Comparison of ENCODE assay signal across 14 mouse cellular contexts in the genomic region with DNA sequence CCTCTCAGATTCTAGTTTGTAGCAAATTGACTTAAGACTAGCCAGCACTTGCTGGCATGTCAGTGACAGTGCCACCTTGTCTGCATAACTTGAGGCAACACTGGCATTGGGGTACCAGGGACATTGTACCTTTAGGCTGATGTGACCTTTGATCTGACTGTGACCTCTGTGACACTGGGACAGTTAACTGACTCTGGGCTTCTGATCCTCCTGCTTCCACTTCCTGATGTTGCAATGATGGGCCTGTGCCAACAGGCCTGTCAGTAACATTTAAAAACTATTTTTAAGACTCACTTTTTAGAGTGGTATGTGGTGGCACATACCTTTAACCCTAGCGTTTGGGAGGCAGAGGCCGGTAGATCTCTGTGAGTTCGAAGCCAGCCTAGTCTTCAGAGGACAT.
DNase-seq lines count a peak whose midpoint lies in the region; ATAC-seq and TF ChIP-seq lines count a peak whose summit lies in the region.
"Had no signal": no experiment of that assay in that cellular context is flagged by ENCODE, and none has a peak within 500 bp of the region (broad histone marks: within the 10 kb centered on the region; RNA-seq: fewer than 3 reads in every experiment).

No protein-coding gene starts in this region.

- H3K9me3 ChIP-seq in forebrain, embryonic 13.5 days (replicated peaks) = no peaks in the 10 kb centered on the region
- H3K9me3 ChIP-seq in forebrain, embryonic 14.5 days (replicated peaks; ENCODE audit: control insufficient read depth, low read length) = no peaks in the 10 kb centered on the region
- peaks cover 4% of the 10 kb centered on the region; the same call in 1 of the 2 replicates for H3K9me3 ChIP-seq in megakaryocyte, embryonic 14.5 days
- H3K9me3 ChIP-seq in liver, postnatal 0 days (ENCODE audit: low read length) = no peaks in the 10 kb centered on the region
- no peaks in the 10 kb centered on the region for H3K9me3 ChIP-seq in hindbrain, embryonic 11.5 days (ENCODE audit: control insufficient read depth, low read length)
- H3K9me3 ChIP-seq: heart, embryonic 13.5 days; intestine, embryonic 15.5 days; limb, embryonic 13.5 days had no signal

- no peak for TF ChIP-seq CTCF in liver, postnatal 0 days (IDR thresholded peaks at IDR 0.05; ENCODE audit: low read depth)

- ATAC-seq in forebrain, embryonic 13.5 days = no peak
- ATAC-seq in forebrain, embryonic 14.5 days = no peak
- ATAC-seq in megakaryocyte, adult 5-6 weeks (ENCODE audit: poor library complexity, severe bottlenecking) = no peak
- ATAC-seq in liver, postnatal 0 days = peak; percentile 72
- no peak for ATAC-seq in hindbrain, embryonic 11.5 days (ENCODE audit: low FRiP score)
- ATAC-seq: intestine, embryonic 15.5 days had no signal

- peaks cover 35% of the 10 kb centered on the region for H3K4me1 ChIP-seq in forebrain, embryonic 13.5 days
- H3K4me1 ChIP-seq in forebrain, embryonic 14.5 days (ENCODE audit: control insufficient read depth, insufficient read depth, low read length) = peaks cover 20% of the 10 kb centered on the region
- peaks cover 64% of the 10 kb centered on the region for H3K4me1 ChIP-seq in megakaryocyte, embryonic 14.5 days
- H3K4me1 ChIP-seq in brown adipose tissue, adult 24 weeks (ENCODE audit: control insufficient read depth, insufficient read depth, insufficient read length, low read length) = peaks cover 30% of the 10 kb centered on the region
- peaks cover 22% of the 10 kb centered on the region for H3K4me1 ChIP-seq in liver, postnatal 0 days (ENCODE audit: insufficient read depth)
- H3K4me1 ChIP-seq in hindbrain, embryonic 11.5 days (replicated peaks; ENCODE audit: control insufficient read depth, insufficient read depth, low read length) = no peaks in the 10 kb centered on the region; the same call in 1 of the 2 replicates

- H3K27ac ChIP-seq in forebrain, embryonic 13.5 days = peak overlapping the region; percentile 72; the same call in 1 of the 2 replicates
- no peak overlapping the region for H3K27ac ChIP-seq in forebrain, embryonic 14.5 days (ENCODE audit: low read depth, low read length)
- peak overlapping the region; percentile 66 for H3K27ac ChIP-seq in brown adipose tissue, adult 24 weeks (replicated peaks; ENCODE audit: low read depth, low read length)
- H3K27ac ChIP-seq in liver, postnatal 0 days (ENCODE audit: low read depth) = peak overlapping the region; percentile 46; the same call in 1 of the 2 replicates
- no peak overlapping the region for H3K27ac ChIP-seq in hindbrain, embryonic 11.5 days (ENCODE audit: low read depth, low read length)
- H3K27ac ChIP-seq: heart, embryonic 13.5 days; intestine, embryonic 15.5 days; limb, embryonic 13.5 days had no signal

- H3K36me3 ChIP-seq in forebrain, embryonic 13.5 days (ENCODE audit: poor library complexity, severe bottlenecking) = peaks cover 64% of the 10 kb centered on the region
- peaks cover 65% of the 10 kb centered on the region for H3K36me3 ChIP-seq in forebrain, embryonic 14.5 days (ENCODE audit: control insufficient read depth, insufficient read depth, low read length)
- H3K36me3 ChIP-seq in megakaryocyte, embryonic 14.5 days (replicated peaks; ENCODE audit: low read length) = peaks cover 52% of the 10 kb centered on the region
- peaks cover 14% of the 10 kb centered on the region for H3K36me3 ChIP-seq in liver, postnatal 0 days (replicated peaks; ENCODE audit: insufficient read depth, low read length)
- H3K36me3 ChIP-seq in hindbrain, embryonic 11.5 days (ENCODE audit: control insufficient read depth, insufficient read depth, low read length) = peaks cover 14% of the 10 kb centered on the region; the same call in 1 of the 2 replicates

- no peak for TF ChIP-seq EP300 in liver, postnatal 0 days (IDR thresholded peaks at IDR 0.05; ENCODE audit: low read depth)

- no peak overlapping the region for H3K4me2 ChIP-seq in forebrain, embryonic 13.5 days
- H3K4me2 ChIP-seq in forebrain, embryonic 14.5 days (ENCODE audit: low read length) = no peak overlapping the region
- no peak overlapping the region for H3K4me2 ChIP-seq in liver, postnatal 0 days (ENCODE audit: low read depth, low read length)
- H3K4me2 ChIP-seq in hindbrain, embryonic 11.5 days (replicated peaks; ENCODE audit: low read depth, low read length) = no peak overlapping the region
- H3K4me2 ChIP-seq: heart, embryonic 13.5 days; intestine, embryonic 15.5 days; limb, embryonic 13.5 days had no signal

- no peak for DNase-seq in forebrain, embryonic 14.5 days (ENCODE audit: low spot score)
- peak; percentile 52 for DNase-seq in liver, postnatal 0 days
- DNase-seq in hindbrain, embryonic 11.5 days (ENCODE audit: low spot score) = no peak
- no peak for DNase-seq in thymus, adult 18-20 months
- DNase-seq: cerebellum, postnatal 36 days; heart, postnatal 4 days; right cerebral cortex, postnatal 14 days had no signal

- H3K9ac ChIP-seq in forebrain, embryonic 13.5 days = no peak overlapping the region
- H3K9ac ChIP-seq in forebrain, embryonic 14.5 days (ENCODE audit: low read length) = no peak overlapping the region
- H3K9ac ChIP-seq in liver, postnatal 0 days (replicated peaks) = no peak overlapping the region
- H3K9ac ChIP-seq in hindbrain, embryonic 11.5 days (ENCODE audit: low read depth, low read length) = no peak overlapping the region
- H3K9ac ChIP-seq: heart, embryonic 13.5 days; intestine, embryonic 15.5 days; limb, embryonic 13.5 days had no signal

- H3K4me3 ChIP-seq in forebrain, embryonic 13.5 days = no peak overlapping the region
- H3K4me3 ChIP-seq in forebrain, embryonic 14.5 days (ENCODE audit: low read depth, low read length) = no peak overlapping the region
- H3K4me3 ChIP-seq in megakaryocyte, embryonic 14.5 days (replicated peaks) = peak overlapping the region; percentile 47
- no peak overlapping the region for H3K4me3 ChIP-seq in brown adipose tissue, adult 24 weeks (ENCODE audit: insufficient read depth, low read depth, low read length)
- no peak overlapping the region for H3K4me3 ChIP-seq in liver, postnatal 0 days (ENCODE audit: low read depth, low read length)
- no peak overlapping the region for H3K4me3 ChIP-seq in hindbrain, embryonic 11.5 days (ENCODE audit: low read depth, low read length)
- H3K4me3 ChIP-seq: heart, embryonic 13.5 days; intestine, embryonic 15.5 days; limb, embryonic 13.5 days had no signal

- no peaks in the 10 kb centered on the region for H3K27me3 ChIP-seq in forebrain, embryonic 13.5 days
- no peaks in the 10 kb centered on the region for H3K27me3 ChIP-seq in forebrain, embryonic 14.5 days (replicated peaks; ENCODE audit: control insufficient read depth, insufficient read depth, low read length)
- H3K27me3 ChIP-seq in megakaryocyte, embryonic 14.5 days (replicated peaks) = no peaks in the 10 kb centered on the region
- H3K27me3 ChIP-seq in liver, postnatal 0 days (ENCODE audit: insufficient read depth, low read length) = no peaks in the 10 kb centered on the region
- no peaks in the 10 kb centered on the region for H3K27me3 ChIP-seq in hindbrain, embryonic 11.5 days (ENCODE audit: control insufficient read depth, insufficient read depth, low read length)
- H3K27me3 ChIP-seq: heart, embryonic 13.5 days; intestine, embryonic 15.5 days; limb, embryonic 13.5 days had no signal

- 95% methylated on average over 3 of the region's 3 CpGs for WGBS in forebrain, embryonic 13.5 days
- 91% methylated on average over 3 of the region's 3 CpGs for WGBS in forebrain, embryonic 14.5 days
- 58% methylated on average over 3 of the region's 3 CpGs for WGBS in liver, postnatal 0 days (ENCODE audit: insufficient replicate concordance)
- 93% methylated on average over 3 of the region's 3 CpGs for WGBS in hindbrain, embryonic 11.5 days

Comparison
In these comparisons a context has a peak if more than half of its experiments do, and no peak if none do; other contexts are left out.
1. H3K27ac ChIP-seq: peak in forebrain, embryonic 13.5 days (single experiment), brown adipose tissue, adult 24 weeks (single experiment) and liver, postnatal 0 days (single experiment); none in forebrain, embryonic 14.5 days (single experiment) and hindbrain, embryonic 11.5 days (single experiment).